Mouse (Mus musculus): ENCODE measurements around the gene Trim71.
"Not testable (repeated sequence)": the region's sequence is repeated elsewhere in the genome, so short reads cannot be mapped to it uniquely, and the experiment has no call there.

Gene Trim71

DNA sequence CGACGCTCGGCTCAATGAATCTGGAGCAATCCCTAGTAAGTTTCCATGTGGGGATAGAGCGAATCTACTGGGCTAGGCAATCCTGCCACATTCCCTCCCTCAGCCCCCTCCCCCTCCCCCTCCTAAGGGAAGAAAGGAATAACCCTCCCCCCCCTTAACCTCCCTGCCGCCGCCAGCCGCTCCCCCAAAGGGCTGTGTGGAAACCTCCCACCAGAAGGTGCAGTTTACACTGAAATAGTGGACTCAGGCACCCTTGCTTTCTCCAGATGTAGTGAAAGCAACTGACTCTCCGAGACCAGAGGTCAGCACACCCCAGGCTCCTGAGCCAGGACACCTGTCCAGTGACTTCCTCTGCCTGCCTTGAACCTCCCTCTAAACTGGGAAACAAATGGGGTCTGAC, 37.6 kb downstream of the Trim71 start:
- DNase-seq (ENCODE audit: low read depth, low spot score): no peak

DNA sequence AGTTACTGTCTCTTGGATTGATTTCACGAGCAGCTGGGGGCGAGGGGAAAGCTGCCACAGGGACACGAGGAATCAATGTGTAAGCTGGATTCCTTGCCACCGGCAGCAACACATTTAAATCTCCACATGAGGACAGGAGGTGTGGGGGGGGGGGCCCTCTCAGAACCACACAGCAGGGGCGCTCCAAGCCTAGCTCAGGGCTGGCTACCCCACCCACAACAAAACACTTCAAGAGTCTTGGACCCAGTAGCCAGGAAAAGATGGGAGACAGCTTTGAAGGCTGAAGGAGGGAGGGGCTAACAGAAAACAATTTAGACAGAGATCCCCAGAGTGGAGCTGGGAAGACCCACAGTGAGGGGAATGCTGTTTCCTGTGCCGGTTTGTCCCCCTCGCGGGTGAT, 38.3 kb downstream of the Trim71 start:
- no peak for DNase-seq (ENCODE audit: low read depth, low spot score)

DNA sequence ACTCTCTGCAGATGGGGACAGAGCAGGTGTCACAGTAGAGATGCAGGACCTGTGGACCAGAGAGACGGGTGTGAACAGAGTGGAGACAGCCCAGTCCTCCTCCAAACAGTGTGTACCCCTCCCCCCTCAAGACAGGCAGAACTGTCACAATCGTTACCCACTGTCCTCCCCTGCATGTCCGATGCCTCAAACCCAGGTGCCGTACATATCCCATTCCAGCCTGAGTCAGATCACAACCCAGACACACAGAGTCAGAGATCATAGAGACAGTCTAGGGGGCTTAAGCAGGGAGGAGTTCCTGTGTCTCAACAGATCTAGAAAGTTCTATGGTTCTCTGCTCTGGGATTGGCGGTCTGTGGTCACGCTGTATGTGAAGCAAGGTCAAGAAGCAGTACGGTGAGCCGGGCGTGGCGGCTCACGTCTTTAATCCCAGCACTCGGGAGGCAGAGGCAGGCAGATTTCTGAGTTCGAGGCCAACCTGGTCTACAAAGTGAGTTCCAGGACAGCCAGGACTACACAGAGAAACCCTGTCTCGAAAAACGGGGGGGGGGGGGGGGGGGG, 39.0 kb downstream of the Trim71 start:
- no peak for DNase-seq (ENCODE audit: low read depth, low spot score)

DNA sequence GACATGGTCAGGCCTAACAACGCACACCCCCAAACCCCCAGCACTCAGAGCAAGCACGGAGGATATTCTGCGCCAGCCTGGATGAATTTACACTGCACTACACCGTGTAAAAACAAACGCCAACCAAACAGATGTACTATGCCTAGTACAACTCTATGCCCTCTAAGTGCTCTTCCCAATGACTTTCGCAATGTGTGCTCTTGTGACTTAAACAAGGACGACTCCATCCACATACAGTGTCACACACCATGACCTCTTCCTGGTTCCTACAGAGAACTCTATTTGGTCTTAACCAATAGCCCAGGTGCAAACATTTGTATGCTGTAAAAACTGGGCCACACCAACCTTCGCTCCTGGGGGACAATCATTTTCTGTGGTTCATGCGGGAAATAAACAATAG, 41.7 kb downstream of the Trim71 start:
- no peak for DNase-seq (ENCODE audit: low read depth, low spot score)

DNA sequence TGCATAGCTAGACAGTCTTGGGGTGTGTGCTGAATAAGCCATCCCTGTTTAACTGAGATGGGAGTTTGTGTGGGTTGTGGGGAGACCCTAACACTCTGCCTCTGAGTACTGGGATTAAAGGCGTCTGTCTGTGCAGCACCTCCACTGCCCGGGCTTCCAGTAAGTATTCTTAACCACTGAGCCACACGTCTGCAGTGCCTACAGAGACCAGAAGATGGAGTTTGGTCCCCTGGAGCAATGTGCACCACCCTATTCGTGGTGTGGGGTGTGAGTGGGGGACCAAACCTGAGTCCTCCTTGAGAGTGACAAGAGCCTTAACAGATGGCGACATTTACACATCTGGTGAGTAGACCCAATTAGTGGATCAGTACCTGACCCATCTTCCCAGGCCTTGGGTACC, 42.1 kb downstream of the Trim71 start:
- no peak for DNase-seq (ENCODE audit: low read depth, low spot score)

DNA sequence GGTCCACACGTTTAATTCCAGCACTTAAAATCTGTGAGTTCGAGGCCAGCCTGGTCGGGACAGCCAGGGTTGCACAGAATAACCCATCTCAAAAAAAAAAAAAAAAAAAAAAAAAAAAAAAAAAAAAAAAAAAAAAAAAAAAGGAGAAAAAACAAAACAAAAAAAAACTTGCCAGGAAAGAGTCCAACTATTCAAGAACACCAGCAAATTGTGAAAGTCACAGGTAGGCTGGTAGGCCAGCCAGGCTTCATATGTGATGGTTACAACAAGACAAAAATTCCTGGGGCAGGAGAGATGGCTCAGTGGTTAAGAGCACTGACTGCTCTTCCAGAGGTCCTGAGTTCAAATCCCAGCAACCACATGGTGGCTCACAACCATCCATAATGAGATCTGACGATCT, 43.6 kb downstream of the Trim71 start:
- DNase-seq (ENCODE audit: low read depth, low spot score): not testable (repeated sequence)

DNA sequence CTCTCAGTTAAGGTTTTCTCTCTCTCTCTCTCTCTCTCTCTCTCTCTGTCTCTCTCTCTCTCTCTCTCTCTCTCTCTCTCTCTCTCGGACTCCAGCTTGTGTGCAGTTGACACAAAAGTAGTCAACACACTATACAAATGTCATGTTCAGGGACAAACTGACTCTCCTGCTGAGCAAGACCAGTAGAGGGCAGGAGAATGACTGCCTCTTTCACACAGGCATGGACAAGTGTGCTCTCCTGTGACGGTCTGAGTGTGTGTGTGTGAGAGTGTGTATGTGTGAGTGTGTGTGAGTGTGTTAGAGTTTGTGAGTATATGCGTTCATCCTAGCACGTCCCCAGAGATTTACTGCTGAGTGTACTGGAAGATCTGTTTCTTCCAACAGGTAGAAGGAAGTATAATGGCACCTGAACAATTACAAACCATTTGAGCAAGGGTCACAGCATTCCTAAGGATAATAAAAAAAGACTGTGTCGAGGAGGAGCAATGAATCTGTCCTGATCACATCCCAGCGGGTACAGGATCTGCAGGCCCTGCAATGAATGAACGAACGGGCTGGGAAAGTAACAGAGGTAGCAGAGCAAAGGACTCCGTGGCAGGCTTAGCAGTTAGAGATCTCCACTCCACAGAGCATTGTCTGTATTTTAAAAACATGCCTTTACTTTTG, 45.2 kb downstream of the Trim71 start:
- DNase-seq (ENCODE audit: low read depth, low spot score): no peak

DNA sequence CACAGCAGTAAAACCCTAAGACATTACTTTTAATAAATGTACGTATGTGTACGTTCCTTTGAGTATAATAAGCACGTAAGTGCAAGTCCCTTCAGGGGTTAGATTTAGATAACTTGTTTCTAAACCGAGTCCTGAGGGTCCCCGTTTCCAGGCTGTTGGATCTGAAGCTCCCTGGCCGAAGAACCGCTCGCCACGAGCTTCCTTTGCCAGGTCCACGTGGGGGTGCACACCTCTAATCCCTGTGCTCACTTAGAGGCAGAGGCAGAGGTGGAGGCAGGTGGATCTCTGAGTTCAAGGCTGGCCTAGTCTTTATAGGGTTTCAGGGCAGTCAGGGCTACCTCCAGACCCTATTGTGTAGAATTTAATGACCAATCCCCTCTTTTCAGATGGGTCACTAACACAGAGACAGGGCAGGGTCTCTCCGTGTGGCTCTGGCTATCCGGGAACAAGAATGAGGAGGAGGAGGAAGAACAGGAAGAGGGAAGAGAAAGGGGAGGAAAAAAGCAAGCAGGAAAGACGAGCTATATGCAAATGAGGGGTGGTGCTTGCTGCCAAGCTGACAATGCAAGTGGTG, 46.2 kb downstream of the Trim71 start:
- DNase-seq (ENCODE audit: low read depth, low spot score): no peak

DNA sequence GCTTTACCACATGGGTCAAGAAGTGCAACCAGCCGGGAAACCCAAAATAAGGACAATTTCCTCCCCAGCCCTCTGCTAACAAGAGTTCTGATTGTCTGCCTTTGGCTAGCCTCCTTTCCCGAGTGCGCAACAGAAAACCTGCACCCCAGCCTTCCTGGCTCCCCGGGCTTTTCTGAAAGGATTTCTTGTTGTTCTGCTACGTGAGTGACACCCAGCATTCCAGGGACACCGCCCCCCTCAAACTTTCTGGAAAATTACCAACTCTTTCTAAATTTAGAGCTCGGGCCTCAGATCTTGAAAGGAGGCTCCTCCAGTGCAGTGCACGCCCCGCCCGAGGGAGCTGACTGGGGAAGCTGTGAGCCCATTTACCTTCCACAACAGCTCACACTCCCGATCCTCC, 48.8 kb downstream of the Trim71 start, which contains the start of gene C130032M10Rik:
Gene C130032M10Rik (plus strand): TSS at position 334 of the 400 bp plus-strand sequence.
- no peak for DNase-seq (ENCODE audit: low read depth, low spot score)

DNA sequence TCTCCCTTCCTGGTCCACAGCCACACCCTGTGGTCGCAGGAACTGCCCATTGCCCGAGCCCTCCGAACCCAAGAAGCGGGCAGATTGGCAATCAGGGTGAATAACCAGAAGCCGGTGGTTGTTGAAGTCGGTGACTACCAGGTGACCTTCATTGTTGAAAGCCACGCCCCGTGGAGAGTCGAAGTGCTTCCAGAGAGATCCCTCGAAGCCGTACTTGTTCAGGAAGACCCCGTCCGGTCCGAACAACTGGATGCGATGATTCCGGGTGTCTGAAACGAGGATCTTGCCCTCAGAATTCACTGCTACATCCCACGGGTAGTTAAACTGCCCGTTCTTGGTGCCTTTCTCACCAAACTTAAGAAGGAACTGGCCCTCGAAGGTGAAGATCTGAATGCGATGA, 51.3 kb downstream of the Trim71 start:
- no peak for DNase-seq (ENCODE audit: low read depth, low spot score)

DNA sequence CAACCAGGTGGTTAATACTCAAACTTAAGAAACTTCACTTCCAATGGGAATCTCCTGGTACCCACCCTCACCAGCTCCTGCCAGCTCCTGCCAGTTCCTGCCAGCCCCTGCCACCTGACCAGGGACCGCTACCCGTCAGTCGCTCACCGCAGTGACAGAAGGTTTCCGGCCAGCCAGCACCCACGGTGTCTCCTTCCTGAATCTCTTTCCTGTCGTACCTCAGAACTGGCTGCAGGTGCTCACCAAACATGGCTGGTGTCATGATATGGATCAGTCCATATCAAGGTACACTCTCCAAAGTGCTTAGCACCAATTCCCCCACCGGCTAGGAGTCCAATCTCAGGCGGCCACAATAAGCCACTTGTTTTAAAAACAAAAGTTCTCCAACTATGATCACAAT, 54.4 kb downstream of the Trim71 start:
- DNase-seq (ENCODE audit: low read depth, low spot score): no peak

DNA sequence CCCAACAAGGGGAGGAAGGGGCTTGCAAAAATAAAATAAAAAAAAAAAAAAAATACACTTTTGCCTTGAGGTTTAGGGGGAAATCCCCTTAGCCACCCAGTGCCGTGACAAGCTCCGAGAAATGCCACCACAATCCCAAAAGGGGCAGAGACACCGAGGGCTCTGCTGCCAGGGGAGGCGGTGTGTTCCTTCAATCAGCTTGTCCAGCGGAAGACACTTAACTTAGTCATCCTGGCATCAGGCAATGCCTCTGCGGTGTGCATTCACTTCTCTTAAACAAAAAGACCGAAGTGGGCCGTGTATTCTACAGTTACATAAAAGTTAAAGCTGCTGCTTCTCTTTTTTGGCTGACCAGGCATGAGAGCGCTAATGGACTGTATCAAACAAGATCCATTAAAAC, 56.7 kb downstream of the Trim71 start:
- no peak for DNase-seq (ENCODE audit: low read depth, low spot score)

DNA sequence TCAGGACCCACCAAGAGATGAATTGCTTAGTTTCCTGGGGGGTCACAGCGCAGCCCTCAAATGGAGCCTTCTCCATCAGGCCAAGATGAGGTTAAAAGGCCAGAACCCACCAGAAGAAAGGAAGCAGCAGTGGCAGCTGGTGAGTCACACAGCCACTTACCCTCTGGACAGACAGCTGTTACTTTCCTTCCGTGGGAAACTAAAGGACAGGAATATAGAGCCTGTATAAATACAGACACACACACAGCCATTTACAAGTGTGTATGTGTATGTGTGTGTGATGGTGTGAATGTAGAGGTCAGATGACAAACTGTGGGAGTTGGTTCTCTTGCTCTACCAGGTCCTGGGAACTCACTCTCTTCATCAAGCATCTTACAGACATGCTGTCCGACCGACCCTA, 57.6 kb downstream of the Trim71 start:
- no peak for DNase-seq (ENCODE audit: low read depth, low spot score)

DNA sequence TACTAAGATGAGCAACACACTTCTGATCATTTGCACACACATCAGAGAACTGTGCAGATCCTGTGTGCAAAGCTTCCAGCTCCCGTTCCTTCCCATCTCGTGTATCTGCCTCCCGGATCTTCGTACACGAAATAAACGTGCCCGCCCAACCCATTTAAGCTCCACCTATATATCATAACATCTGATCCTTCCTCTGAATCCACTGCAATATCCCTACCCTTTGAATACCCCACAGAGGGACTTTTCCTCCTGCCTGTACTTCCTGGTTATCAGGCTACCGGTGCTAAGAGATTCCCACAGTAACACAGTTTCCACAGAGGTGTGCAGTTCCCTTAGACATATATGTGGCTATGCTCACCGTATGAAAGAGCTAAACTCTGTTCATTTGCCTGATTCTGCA, 59.4 kb downstream of the Trim71 start, which contains the start of gene Ccr4:
Gene Ccr4 (minus strand): TSS at position 101 of the 400 bp plus-strand sequence.
- no peak for DNase-seq (ENCODE audit: low read depth, low spot score)

DNA sequence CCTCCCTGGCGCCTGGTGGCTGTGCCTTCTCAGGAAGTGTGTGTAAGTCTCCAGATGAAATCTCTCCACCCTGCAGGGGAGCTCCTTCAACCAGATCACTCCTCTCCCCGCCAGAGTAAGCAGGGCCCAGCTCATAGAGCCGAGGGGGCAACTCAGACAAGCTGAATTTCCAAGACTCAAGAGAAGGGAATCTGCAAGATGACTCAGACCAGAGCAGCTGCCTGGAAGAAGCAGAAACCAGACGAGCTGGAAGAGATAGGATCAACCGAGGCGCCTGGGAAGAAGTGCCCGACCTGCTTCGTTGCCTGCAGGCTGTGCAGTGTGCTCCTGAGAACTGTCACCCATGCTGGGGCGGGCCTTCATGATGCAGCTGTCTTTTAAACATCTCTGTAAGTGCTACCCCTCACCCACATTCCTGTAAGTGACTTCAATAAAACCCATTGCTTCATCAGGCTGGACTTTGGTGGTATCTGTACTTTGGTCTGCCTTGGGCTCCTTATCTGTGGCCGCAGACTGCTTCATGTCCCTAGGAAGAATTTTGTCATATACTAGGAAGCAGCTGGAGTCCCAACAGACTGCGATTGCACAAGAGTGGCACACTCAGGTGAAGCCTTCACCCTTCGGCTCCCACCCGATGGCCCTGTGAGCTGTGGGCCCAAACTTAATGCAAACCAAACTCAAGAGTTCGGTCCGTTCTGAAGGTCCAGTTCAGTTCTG, 61.3 kb downstream of the Trim71 start:
- no peak for DNase-seq (ENCODE audit: low read depth, low spot score)

DNA sequence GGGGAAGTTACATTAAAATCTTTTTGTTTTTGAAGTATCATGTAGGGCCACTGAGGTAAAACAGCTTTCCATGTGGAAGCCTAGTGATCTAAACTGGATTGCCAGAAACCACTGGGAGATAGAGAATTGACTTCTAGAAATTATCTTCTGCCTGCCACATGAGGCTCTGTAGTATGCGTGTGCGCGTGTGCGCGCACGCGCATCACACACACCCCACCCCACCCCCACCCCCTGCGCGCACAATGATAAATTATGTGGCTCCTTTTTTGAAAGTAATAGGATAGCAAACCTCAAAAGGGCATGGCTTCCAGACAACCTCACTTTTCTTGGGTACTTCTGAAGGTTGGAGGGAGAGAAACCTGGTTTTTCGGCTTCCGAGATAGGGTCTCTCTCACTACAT, 62.3 kb downstream of the Trim71 start:
- no peak for DNase-seq (ENCODE audit: low read depth, low spot score)

DNA sequence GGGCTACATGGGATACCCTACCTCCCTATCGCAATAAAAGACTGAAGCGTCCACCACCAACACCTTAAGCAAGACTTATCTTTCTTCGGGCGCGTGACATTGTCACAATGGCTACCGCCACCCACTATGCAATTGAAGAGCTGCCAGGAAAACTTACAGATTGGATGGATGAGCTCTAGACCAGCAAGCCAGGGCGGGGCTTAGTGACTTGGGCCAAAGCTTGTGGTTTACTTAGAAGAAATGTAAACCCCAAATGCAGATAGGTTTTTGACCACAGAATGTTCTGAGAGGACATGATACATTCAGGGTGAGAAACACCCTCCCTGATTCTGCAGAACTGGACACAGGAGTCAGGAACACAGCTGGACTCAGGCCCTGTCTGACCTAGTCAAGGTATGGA, 63.1 kb downstream of the Trim71 start:
- DNase-seq (ENCODE audit: low read depth, low spot score): no peak

DNA sequence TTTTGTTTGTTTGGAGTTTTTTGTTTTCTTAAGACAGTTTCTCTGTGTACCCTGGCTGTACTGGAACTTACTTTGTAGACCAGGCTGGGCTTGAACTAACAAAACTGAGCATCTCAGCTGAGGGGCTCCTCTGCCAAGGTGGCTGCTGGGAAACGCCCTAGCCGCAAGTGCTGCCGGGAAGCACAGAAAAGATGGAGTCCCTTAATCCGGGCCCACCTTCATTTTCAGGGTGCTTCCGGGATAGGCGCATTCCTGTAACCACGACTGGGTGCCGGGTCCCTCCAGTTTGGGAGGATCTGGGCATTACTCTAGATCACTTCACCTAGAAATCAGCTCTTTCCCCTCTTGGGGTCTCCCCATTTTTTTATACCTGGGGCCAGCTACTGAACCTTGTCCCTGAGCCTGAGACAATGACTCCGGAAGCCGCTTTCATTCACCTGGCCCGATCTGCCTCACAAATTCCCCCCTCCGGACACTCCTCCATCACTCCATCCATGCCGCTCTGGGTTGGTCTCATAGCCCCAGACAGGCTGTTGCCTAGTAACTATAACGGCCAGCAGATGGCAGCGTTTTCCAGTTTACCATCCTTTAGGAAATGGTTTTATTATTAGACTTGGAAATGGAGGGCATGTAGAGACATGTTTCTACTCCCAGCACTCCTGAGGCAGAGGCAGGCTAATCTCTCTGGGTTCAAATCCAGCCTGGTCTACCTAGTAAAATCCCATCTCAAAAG, 64.2 kb downstream of the Trim71 start:
- no peak for DNase-seq (ENCODE audit: low read depth, low spot score)

DNA sequence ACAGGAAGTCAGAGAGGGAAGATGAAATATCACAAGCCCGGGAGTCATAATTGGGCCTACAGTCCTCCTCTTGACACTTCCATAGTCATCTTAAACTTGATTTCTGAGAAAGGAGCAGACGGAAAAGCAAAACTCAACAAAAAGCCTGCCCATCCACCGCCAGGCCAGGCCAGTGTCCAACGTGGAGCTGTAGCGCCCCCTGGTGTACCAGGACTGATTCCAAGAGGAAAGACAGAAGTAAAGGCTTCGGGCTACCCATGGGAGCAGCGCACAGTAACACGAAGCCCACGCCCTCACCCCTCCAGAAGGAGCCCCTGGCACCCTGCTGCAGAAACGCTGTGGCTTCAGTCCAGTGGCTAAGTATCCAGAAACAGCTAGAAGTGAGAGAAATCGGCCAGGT, 66.0 kb downstream of the Trim71 start:
- DNase-seq (ENCODE audit: low read depth, low spot score): peak; percentile 12

DNA sequence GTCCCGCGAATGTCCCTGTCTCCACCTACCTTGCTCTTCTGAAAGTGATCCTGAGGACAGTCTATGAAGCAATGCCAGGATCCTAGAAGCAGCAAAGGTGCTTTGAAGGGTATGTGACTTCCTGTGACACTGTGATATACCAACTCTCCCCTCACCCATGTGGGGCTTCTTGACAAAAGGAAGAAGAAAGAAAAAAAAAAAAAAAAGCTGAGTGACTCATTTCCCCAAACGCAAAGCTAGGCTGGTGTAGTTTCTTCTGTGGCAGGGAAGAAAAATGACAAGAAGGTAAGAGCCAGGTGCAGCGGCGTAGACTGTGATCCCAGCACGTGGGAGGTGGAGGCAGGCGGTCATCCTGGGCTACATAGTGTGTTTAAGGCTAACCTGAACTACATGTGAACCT, 67.7 kb downstream of the Trim71 start:
- no peak for DNase-seq (ENCODE audit: low read depth, low spot score)

DNA sequence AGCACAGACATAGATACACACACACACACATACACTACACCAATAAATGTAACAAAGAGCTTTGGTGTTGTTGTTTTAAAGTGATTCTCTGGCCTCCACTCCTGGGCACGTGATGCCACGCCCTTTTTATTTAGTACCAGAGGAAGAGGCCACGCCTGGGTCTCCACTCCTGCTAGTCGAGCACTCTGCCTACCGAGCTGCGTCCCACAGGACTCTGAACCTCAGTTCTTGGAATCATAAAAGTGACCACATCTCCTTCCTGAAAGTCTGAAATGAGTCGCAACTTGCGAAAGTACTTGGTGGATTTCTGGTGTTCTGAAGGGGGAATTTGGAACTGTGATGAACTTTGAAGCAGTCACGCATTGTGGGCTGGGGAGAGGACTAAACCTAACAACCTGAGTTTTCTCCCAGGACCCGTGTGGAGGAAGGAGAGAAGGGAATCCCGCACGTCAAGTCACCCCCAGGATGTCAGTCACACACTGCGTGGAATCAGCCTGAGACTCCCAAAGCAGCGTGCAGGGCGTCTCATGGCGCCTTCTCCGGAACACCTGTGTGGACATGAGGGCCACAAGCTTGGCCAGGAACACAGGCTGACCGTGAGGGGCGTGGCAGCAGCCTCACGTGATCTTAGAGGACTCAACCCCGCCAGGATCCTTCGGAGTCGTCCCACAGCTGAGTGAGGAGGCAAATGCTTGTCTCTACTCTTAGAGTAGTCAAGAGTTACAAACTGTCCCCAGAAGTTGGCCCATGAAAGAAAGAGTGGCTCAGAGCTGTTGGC, 76.5 kb downstream of the Trim71 start:
- no peak for DNase-seq (ENCODE audit: low read depth, low spot score)

Measured in c-Kit-negative CD71-positive TER-119-positive erythroid progenitor cells, embryonic 14.5 days (primary cell).